Mouse (Mus musculus) large intestine, adult 2 months (tissue): Measurements from ENCODE around the gene Prm1. TPM values are rescaled to one million over a fixed set of nuclear protein-coding genes. Genes with fewer than 3 reads are reported as not detected.

ENCODE experiments used
- DNase-seq: peaks from one replicate; pipeline ENCODE4 v3.0.0-alpha.2; 2012; ENCODE audit warnings: low read depth, low spot score
- WGBS: fragments of 180-500 bp; shearing (Covaris S2); methylation state at CpG from one replicate; pipeline ENCODE4 v1.1.7; 2018; 5-methylcytosine and 5-hydroxymethylcytosine counted together
- polyA plus RNA-seq: library from polyadenylated mRNA; depleted of rRNA; stranded (reverse); fragments of >200 nt; gene quantifications from 2 replicates; pipeline ENCODE4 v1.2.3, GENCODE M21; 2012

Prm1 gene
- polyA plus RNA-seq, 1 experiment, result 0.50 TPM

DNA sequence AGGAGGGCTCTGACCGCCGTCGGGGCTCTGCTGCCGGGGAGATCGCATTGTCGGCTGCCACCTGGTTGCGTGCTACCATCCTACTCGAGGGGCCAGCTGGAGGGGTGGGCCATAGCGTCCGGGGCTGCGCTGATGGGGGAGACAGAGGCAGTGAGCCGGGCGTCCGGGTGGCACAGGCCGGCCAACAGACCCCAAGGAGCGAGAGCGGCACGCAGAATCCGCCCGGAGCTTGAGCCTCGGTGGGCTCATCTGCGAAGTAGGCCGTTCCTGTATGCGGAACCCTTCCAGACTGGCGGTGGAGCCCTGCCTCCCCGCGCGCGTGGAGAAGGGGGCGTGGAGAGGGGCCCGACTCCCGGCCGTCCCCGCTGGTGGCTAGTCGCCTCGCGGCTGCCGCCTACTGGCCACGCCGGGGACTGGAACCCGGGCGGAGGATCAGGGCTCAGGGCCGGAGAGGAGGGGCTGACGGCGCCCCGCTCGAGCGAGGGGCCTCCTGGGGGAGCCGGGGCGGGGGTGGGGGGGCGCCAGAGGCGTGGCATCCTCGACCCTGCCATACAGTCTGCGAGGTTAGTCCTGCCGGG lies 20.8 kb downstream of the Prm1 start:
- no peak for DNase-seq
- under 1% methylated on average over 55 of the region's 55 CpGs for WGBS

DNA sequence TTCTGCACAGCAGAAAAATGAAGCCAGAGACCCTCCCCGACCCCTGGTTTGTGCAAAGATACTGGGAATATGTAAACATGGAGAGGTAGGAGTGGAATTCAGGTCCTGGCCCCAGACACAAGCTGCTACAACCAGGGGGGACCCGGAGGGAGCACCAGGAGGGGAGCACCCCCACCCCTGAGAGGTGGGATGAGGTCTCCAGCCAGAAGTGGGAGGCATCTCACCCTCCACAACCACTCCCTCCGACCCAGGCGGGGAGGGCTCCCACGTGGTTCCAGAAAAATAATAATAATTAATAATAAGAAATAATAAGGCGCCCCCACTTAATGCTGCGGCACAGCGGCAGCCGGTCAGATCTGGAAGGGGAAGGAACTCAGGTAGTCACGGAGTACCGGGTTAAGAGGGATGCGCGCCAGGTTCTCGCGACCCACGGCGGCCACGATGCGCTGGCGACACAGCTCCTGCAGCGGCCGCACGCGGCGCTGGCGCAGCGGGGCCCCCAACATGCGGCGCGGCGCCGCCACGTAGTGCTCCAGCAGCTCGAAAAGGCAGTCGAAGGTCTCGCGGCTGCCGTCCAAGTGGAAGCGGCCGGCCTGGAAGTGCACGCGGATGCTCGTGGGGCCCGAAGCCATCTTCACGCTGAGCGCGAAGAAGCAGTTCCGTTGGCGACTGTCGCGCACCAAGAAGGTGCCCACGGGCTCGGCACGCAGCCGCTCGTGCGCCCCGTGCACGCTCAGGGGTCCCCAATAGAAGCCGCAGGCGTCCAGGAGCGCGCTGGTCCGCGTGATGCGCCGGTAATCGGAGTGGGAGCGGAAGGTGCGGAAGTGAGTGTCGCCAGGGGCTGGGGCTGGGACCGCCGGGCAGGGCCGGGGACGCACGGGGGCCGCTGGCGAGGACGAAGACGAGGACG lies 21.5 kb downstream of the Prm1 start:
- WGBS, result 3% methylated on average over 81 of the region's 81 CpGs
- no peak for DNase-seq

DNA sequence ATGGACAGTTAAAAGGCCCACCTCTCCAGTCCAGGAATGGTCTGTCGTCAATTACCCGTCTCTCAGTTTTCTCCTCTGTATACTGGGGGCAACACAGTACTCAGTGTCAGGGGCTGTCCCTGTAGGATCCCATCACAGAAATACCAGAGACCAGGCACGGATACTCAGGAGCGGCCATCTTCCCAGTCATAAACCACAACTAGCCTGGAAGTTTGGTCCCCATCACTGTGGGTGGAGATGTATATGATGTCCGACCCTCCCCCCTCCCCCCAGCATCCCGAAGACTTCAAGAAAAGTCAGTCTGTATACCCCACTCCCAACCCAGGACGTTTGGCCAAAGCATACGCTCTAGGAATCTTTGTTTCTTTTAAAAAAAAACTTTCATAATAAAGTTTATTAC lies 22.2 kb downstream of the Prm1 start:
- 64% methylated on average over 8 of the region's 8 CpGs for WGBS
- no peak for DNase-seq

DNA sequence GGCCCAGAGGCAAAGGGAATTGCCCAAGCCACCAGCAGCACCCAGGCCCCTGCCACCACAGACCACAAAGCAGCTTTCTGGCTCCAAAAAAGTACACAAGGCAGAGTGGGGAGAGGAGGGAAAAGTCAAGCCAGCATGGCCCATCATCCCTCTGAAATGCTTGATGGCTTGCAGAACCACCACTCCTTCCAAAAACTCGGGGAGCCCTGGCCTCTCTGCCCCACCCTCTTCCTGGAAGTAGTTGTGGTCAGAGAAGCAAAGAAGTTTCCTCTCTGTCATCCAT lies 22.5 kb downstream of the Prm1 start:
- DNase-seq, result no peak
- 22% methylated on average over 1 of the region's 1 CpGs for WGBS

DNA sequence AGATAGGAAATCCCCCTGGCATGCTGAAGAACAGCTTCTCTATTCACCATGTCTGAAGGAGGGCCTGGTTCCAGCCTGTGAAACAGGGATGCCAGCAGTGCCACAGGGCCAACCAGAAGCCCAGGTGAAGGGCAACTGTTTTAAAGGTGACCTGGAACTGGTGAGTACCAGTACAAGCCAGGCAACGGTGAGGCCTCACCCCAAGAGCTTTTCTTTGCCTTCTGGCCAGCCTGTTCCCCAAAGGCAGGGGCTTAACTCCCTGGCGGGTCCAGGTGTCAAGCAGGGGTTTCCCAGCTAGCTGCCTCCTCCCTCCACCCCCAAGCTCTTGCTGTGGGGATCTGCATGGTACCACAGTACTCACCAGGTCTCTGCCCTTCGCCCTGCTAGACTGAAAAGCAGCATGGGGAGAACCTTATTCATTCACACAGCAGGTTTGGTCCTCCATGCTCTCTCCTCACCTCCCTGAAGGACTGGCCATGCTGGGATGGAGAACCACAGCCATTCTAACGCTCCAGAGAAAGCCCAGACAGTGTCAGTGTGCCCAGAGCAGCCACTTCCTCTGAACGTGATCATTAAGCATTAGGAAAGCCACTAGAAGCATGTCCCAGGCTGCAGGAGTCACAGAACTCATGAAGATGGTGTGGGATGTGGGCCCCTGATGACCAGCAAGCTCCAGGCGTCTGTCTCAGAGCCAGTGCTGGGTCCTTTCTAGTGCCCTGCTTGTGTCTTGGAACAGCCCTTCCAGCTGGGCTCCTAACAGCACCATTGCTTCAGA lies 23.1 kb downstream of the Prm1 start:
- 74% methylated on average over 6 of the region's 6 CpGs for WGBS
- no peak for DNase-seq

DNA sequence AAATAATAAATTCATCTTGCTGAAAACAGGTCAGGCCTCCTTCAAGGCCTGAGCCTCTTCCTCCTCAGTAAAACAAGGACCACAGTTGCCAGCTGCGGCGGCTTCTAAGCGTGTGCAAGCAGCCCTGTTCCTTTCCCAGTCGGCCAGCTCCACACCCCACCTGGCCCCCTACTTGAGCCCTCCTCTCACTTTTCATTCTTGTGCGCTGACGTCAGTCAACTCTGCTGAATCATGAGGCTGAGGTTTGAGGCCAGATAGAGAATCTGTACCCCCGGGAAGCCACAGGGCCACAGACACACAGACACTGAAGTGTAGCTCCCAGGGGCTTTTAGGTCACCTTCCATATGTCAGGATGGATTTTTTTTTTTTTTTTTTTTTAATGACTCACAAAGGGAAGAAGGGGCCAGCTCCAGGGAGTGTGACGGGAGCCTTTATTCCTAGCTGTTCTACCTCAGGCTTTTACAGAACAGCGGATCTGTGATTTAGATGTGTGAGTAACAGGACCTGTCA lies 23.7 kb downstream of the Prm1 start:
- 90% methylated on average over 9 of the region's 9 CpGs for WGBS
- no peak for DNase-seq

DNA sequence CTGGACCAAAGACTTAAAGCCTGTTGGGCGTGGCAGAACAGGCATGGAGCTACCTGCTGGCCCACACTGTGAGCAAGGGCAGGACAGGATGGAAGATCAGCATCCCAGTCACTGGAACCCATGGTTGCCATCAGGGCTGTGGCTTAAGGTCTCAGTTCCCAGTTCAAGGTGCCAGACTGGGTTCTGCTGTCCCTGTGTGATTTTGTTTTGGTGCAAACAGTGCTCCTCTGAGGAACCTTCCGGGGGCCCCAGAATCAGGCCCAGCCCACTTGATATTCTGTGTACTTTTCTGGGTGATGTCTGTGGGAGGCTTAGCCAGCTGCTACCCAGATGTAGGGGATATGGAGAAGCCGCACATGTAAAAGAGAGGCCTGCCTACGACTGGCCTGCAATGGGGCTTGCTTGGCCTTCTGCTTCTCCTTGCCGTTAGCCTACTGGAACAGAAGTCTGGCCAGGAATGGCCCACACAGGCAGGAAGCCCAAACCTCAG lies 25.0 kb downstream of the Prm1 start:
- 80% methylated on average over 5 of the region's 5 CpGs for WGBS
- DNase-seq, result no peak

DNA sequence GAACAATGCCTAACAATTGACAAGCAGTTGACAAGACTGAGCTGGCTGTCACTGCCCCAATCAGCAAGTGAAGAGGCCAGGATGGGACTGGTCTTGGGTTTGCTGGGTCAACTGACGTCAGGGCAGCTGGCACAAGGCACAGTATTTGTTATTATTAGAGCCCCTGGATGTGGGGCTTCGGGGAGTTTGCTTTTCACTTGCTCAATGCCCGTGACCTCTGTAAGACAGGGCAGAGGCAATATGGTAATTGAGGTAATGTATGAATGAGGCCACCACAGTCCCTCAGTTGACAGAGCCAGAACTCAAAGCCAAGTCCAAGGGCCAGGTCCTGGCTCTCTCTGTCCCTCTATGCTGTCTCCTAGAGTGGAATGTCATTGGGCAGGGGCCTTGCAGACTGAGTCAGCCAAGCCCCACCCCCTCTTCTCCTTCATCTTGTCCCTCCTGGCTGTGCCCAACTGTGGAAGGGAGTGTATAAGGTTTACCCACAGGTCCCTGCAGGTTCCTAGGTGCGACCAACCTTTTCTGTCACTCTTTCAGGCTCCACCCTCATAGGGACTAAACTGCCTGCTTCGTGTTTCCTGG lies 28.0 kb downstream of the Prm1 start:
- no peak for DNase-seq
- WGBS, result 79% methylated on average over 5 of the region's 5 CpGs

DNA sequence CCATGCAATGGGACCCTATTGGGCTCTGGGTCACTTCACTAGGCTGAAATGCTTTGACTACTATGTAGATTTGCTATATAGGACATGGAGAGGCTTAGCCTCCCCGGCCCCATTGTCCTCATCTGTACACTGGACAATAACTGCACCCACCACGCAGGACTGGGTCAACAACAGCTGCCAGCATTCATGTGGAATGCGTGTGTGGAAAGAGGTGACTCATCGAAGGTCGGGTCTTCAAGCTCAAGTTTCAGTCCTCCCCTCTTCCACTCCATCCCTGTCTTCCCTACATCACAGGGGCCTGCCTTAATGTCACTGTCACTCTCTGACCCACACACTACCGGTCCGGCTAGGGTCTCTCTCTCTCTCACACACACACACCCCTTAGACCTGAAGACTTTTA lies 29.3 kb downstream of the Prm1 start:
- WGBS, result 50% methylated on average over 7 of the region's 7 CpGs
- no peak for DNase-seq

DNA sequence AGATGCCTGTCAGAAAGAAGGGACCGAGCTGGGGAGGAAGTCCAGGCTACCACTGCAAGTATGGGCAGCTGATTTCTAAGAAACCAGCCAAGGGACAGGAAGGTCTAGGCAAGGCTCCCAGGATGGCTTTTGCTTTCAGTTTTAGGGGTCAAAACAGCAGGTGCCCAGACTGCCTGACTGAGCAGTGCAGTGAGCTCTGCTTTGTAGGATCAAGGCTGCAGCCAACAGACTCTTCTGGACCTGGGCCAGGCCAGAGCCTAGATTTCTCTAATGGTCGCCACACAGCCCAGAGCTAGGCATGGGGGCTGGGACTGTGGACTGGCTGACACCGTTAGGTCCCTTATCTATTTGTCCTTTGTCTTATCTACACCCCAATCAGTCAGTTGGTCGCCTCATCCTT lies 30.9 kb downstream of the Prm1 start:
- 51% methylated on average over 4 of the region's 4 CpGs for WGBS
- DNase-seq, result no peak

DNA sequence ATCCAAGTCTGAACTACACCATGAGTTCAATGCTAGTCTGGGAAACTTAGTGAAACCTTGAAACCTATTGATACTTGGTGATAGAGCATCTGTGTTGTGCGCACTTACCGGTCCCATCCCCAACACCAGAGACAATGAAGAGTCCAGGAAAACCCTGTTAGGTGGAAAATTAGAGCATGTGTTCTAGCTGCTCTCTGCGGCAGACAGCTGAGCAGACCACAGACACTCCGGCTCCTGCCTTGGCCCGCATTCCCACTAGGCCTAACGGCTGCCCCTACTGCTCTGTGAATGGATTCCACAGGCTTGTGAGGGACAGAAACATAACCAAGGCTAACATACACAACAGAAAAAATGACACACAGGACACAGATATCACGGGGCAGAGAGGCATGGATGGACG lies 32.1 kb downstream of the Prm1 start:
- WGBS, result 91% methylated on average over 8 of the region's 8 CpGs
- DNase-seq, result no peak

DNA sequence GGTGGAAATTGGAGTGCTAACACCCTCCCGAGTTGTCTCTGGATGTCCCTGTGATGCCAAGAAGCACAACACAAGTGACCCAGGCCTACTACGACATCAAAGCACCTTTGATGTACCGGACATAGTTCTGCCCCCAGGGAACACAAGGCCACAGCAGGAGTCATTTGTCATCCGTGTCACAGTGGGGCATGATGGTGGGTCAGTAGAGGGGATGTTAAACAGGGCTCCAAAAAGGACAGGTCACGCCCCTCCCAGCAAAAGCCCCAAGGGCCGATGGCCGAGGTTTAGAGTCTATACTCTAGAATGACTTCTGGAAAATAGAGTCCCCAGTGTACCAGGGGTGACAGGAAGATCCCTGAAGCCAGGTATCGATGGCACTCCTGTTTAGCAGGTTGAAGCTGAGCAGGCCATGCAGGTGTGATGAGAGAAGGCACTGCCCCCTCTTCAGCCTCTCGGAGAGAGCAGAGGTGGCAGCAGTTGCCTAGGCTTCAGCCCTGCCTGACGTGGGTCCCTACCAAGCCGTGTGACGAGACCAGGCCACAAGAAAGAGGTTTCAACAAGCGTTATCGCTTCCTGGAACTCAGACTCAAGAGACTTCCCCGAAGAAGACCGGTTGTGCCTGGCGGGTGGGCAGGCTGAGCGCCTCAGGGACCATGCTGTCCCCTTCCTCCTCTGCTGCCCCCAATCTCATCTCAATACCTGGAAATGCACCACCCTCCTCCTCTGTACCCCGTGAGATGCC lies 33.7 kb downstream of the Prm1 start:
- DNase-seq, result no peak
- 89% methylated on average over 19 of the region's 19 CpGs for WGBS

DNA sequence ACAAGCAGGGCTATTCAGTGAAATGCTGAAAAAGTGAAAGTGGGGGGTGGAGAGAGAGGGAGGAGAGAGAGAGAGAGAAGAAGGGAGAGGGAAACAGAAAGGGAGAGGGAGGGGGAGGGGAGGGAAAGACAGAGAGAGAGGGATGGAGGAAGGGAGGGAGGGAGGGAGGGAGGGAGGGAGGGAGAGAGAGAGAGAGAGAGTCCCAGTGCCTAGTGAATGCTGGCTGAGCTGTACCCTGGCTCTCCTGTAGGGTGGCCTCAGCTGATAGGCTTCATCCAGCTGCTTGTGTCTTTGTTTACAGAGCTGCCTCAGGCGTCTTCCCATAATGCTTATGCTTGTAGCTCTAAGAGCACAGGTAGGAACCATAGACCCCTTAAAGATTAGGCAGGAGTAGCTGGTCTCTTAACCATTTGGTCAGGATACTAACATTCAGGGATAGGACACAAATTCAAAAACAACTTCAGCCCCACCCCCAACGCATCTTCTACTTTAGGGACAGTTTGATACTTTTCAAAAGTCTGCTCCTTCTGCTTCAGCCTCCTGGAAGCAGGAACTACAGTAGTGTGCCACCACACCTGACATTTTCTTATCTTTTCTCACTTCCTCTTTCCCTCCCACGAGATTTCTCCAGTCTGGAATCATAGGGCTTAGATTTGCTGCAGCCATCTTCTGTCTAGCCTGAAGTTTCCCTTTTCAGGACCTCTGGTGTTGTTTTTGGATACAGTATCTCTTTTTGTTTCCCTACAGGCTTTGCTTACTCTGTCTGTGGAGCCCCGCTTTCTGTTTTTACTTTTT lies 34.9 kb downstream of the Prm1 start:
- 37% methylated on average over 4 of the region's 4 CpGs for WGBS
- no peak for DNase-seq

DNA sequence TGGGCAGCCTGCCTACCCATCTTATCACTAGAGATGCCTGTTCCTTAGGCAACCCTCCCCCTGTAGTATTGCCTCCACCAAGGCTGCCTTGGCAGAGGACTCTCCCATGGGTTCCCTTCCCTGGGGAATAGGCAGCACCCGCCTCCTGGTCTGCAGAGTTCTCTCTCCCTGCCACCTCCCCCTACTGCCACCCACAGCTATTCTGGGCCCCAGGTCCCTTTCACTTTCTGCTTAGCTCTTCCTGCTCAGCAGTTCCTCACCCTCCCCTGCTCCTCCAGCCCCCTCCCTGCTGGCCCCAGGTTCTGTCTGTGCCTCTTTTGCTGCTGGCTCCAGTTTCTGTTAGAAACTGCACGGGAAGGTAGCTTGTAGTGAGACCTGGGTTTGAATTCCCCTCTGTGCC lies 36.0 kb downstream of the Prm1 start:
- DNase-seq, result no peak
- 45% methylated on average over 2 of the region's 2 CpGs for WGBS

DNA sequence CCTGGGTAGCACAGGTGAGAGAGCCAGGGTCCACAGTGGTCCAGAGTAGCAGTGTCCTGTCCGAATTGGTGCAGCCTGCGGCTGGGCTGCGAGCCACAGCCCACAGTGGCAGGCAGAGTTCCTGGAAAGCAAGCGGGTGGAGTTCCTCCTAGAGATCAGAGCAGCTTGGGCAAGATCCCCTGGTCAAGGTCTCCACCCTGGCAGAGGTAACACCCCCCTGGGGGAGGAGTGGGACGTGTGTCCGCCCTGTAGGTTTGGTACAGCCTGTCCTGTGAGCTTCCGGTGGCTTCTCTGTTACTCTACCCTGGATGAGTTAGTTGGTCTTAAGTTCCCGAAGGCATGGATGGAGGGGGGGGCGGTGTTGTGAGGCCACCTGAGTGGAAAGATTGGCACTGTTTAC lies 36.8 kb downstream of the Prm1 start:
- no peak for DNase-seq
- 47% methylated on average over 9 of the region's 9 CpGs for WGBS

DNA sequence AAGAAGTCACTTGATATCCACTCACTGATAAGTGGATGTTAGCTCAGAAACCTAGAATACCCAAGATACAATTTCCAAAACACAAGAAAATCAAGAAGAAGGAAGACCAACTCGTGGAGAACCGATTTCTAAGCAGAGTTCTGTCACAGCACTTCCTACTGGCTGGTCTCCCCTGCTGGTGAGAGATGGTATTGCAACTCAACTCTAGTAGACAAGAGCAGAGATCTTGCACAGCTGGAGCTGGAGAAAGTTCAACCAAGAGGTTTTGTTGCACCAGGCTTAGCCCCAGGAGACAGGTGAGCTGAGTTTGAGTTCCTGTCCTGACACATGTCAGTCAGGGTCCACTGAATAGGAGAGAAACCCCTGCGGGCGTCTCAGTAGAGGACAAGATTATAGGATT lies 38.5 kb downstream of the Prm1 start:
- WGBS, result 37% methylated on average over 4 of the region's 4 CpGs
- peak; percentile 36 for DNase-seq

DNA sequence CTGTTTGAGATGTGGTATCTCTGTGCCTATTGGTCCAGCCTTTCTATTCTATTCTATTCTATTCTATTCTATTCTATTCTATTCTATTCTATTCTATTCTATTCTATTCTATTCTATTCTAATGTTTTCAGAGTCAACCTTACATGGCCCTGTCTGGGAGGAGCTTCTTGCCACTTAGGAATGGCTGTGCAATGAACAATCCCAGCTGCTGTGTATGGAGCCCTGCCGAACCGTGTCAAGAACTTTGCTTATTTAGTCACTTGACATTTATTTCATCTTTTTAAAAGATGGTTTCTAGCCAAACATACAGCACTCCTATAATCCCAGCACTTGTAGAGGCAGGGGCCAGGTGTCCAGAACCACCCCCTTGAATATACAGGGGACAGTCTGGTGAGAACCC lies 41.3 kb downstream of the Prm1 start:
- WGBS, result 36% methylated on average over 2 of the region's 2 CpGs

DNA sequence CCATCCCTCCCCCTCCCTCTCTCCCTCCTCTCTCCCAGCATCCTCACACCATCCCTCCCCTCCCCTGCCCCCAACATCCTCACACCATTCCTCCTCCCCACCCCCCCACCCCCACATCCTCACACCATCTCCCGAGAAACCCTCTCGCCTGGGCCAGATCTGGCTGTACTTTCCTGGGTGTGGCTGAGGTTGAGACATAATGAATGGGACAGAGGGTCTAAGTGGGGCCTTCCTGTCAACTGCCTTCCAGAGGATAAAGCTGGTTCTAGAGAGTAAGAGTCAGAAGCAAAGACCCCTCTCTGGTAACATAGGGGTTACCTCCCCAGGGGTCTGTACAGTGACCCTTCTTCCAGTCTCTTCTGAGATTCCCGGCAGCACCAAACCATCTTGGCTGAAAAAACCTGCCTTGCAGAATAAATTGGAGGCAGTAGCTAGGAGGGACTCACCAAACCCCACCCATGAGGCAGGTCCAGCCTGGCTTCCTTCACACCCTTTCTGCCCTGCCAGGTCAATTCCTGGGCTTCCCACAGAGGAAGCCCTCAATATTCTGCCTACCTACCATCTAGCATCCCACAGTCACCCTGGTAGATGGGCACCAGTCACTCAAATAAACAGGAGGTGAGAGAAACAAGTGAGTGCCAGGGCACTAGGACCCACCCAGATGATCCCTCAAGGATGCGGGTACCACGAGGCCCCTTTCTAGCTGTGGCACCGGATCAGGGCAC lies 41.9 kb downstream of the Prm1 start:
- WGBS, result 48% methylated on average over 6 of the region's 6 CpGs
- no peak for DNase-seq

More for the DNA sequence above, 41.3 kb downstream of the Prm1 start:
- no peak for DNase-seq
